Mouse (Mus musculus): ENCODE data around the gene Mgat4c. TPM values are rescaled to one million over a fixed set of nuclear protein-coding genes. Genes with fewer than 3 reads are reported as not detected.

Mgat4c gene
- total RNA-seq, 1 experiment from 2014 or later = not detected

GRCm38 (mm10) chr10:102123153-102123552 is 441.9 kb downstream of the Mgat4c start:
- peak; percentile 71 for ATAC-seq (replicated peaks; ENCODE audit: low read depth, poor library complexity, severe bottlenecking)

- ATAC-seq (replicated peaks; ENCODE audit: low read depth, poor library complexity, severe bottlenecking) = no peak
Measured at GRCm38 (mm10) chr10:102127340-102127739, 446.1 kb downstream of the Mgat4c start.

- no peak for ATAC-seq (replicated peaks; ENCODE audit: low read depth, poor library complexity, severe bottlenecking)
Measured at GRCm38 (mm10) chr10:102154865-102155264, 473.6 kb downstream of the Mgat4c start.

- ATAC-seq (replicated peaks; ENCODE audit: low read depth, poor library complexity, severe bottlenecking) = peak; percentile 82
Measured at GRCm38 (mm10) chr10:102155853-102156252, 474.6 kb downstream of the Mgat4c start.

- no peak for ATAC-seq (replicated peaks; ENCODE audit: low read depth, poor library complexity, severe bottlenecking)
Measured at GRCm38 (mm10) chr10:102158809-102159208, 477.5 kb downstream of the Mgat4c start.

GRCm38 (mm10) chr10:102184726-102185125 is 503.4 kb downstream of the Mgat4c start:
- ATAC-seq (replicated peaks; ENCODE audit: low read depth, poor library complexity, severe bottlenecking) = no peak

GRCm38 (mm10) chr10:102191646-102192045 is 510.4 kb downstream of the Mgat4c start:
- no peak for ATAC-seq (replicated peaks; ENCODE audit: low read depth, poor library complexity, severe bottlenecking)

GRCm38 (mm10) chr10:102196850-102197249 is 515.6 kb downstream of the Mgat4c start:
- ATAC-seq (replicated peaks; ENCODE audit: low read depth, poor library complexity, severe bottlenecking) = no peak

GRCm38 (mm10) chr10:102238558-102239211 is 557.4 kb downstream of the Mgat4c start:
- no peak for ATAC-seq (replicated peaks; ENCODE audit: low read depth, poor library complexity, severe bottlenecking)

- no peak for ATAC-seq (replicated peaks; ENCODE audit: low read depth, poor library complexity, severe bottlenecking)
Measured at GRCm38 (mm10) chr10:102243897-102244296, 562.6 kb downstream of the Mgat4c start.

- no peak for ATAC-seq (replicated peaks; ENCODE audit: low read depth, poor library complexity, severe bottlenecking)
Measured at GRCm38 (mm10) chr10:102244601-102245000, 563.3 kb downstream of the Mgat4c start.

- no peak for ATAC-seq (replicated peaks; ENCODE audit: low read depth, poor library complexity, severe bottlenecking)
Measured at GRCm38 (mm10) chr10:102245269-102245668, 564.0 kb downstream of the Mgat4c start.

GRCm38 (mm10) chr10:102308892-102309479 is 627.7 kb downstream of the Mgat4c start:
- no peak for ATAC-seq (replicated peaks; ENCODE audit: low read depth, poor library complexity, severe bottlenecking)

GRCm38 (mm10) chr10:102365685-102366381 is 684.5 kb downstream of the Mgat4c start:
- no peak for ATAC-seq (replicated peaks; ENCODE audit: low read depth, poor library complexity, severe bottlenecking)

- no peak for ATAC-seq (replicated peaks; ENCODE audit: low read depth, poor library complexity, severe bottlenecking)
Measured at GRCm38 (mm10) chr10:102370576-102370975, 689.3 kb downstream of the Mgat4c start.

- ATAC-seq (replicated peaks; ENCODE audit: low read depth, poor library complexity, severe bottlenecking) = no peak
Measured at GRCm38 (mm10) chr10:102372111-102372510, 690.8 kb downstream of the Mgat4c start.

GRCm38 (mm10) chr10:102374061-102374460 is 692.8 kb downstream of the Mgat4c start:
- no peak for ATAC-seq (replicated peaks; ENCODE audit: low read depth, poor library complexity, severe bottlenecking)

- ATAC-seq (replicated peaks; ENCODE audit: low read depth, poor library complexity, severe bottlenecking) = no peak
Measured at GRCm38 (mm10) chr10:102377377-102377776, 696.1 kb downstream of the Mgat4c start.

GRCm38 (mm10) chr10:102389223-102389622 is 707.9 kb downstream of the Mgat4c start:
- peak; percentile 88 for ATAC-seq (replicated peaks; ENCODE audit: low read depth, poor library complexity, severe bottlenecking)

- 0 out of 2 replicates have a peak, but pooled peaks have one; percentile 58 for ATAC-seq (replicated peaks; ENCODE audit: low read depth, poor library complexity, severe bottlenecking)
Measured at GRCm38 (mm10) chr10:102417654-102418272, 736.5 kb downstream of the Mgat4c start.

GRCm38 (mm10) chr10:102435048-102435447 is 753.8 kb downstream of the Mgat4c start:
- peak; percentile 78 for ATAC-seq (replicated peaks; ENCODE audit: low read depth, poor library complexity, severe bottlenecking)

Data from common myeloid progenitor, adult 5-6 weeks (primary cell).